Mouse (Mus musculus) embryonic facial prominence, embryonic 15.5 days (tissue): ENCODE measurements at regions not wholly inside any gene's neighbourhood (a gene's known extent, or its start where the extent isn't known, plus 50 kb on each side); places are given as distances from the start of the nearest gene placed in this dataset.

Source experiments
- ATAC-seq: fragments of 200-750 bp; cut with Nextera tagmentation; 2 replicates; pipeline ENCODE4 v1.8.0; 2017; ENCODE audit warnings: low read depth, moderate TSS enrichment; ENCODE audit not compliant: insufficient number of reproducible peaks, low FRiP score, low TSS enrichment
- H3K27ac ChIP-seq: fragments of 300-500 bp; sonication (generic); replicated peaks from 2 replicates; pipeline ENCODE4 v1.5.1; 2015; ENCODE audit warnings: mild to moderate bottlenecking, inconsistent platforms
- H3K27me3 ChIP-seq: fragments of 300-500 bp; sonication (generic); 2 replicates; pipeline ENCODE4 v1.6.1; 2015; ENCODE audit warnings: inconsistent platforms
- H3K36me3 ChIP-seq: fragments of 300-500 bp; sonication (generic); 2 replicates; pipeline ENCODE4 v1.6.1; 2015; ENCODE audit warnings: mild to moderate bottlenecking, inconsistent platforms
- H3K4me1 ChIP-seq: fragments of 300-500 bp; sonication (generic); 2 replicates; pipeline ENCODE4 v1.6.1; 2015; ENCODE audit warnings: inconsistent platforms
- H3K4me2 ChIP-seq: fragments of 300-500 bp; sonication (generic); replicated peaks from 2 replicates; pipeline ENCODE4 v1.6.1; 2015; ENCODE audit warnings: mild to moderate bottlenecking, inconsistent platforms
- H3K4me3 ChIP-seq: fragments of 300-500 bp; sonication (generic); replicated peaks from 2 replicates; pipeline ENCODE4 v1.5.1; 2015; ENCODE audit warnings: mild to moderate bottlenecking, inconsistent platforms
- H3K9ac ChIP-seq: fragments of 300-500 bp; sonication (generic); 2 replicates; pipeline ENCODE4 v1.6.1; 2015; ENCODE audit warnings: inconsistent platforms
- H3K9me3 ChIP-seq: fragments of 300-500 bp; sonication (generic); replicated peaks from 2 replicates; pipeline ENCODE4 v1.6.1; 2016; ENCODE audit warnings: inconsistent platforms
- WGBS: fragments of 180-500 bp; shearing (Covaris S2); methylation state at CpG from one replicate; pipeline ENCODE4 v1.1.7; 2015; 5-methylcytosine and 5-hydroxymethylcytosine counted together

GRCm38 (mm10) chr15:94006082-94006481, 410.4 kb upstream of the Prickle1 start:
- no peak for ATAC-seq
- H3K4me1 ChIP-seq: peaks cover 13% of the 10 kb centered on the region; the same call in 1 of the 2 replicates
- H3K4me3 ChIP-seq: no peak overlapping the region
- no peak overlapping the region for H3K9ac ChIP-seq
- no peaks in the 10 kb centered on the region for H3K36me3 ChIP-seq
- H3K27ac ChIP-seq: no peak overlapping the region
- H3K27me3 ChIP-seq: no peaks in the 10 kb centered on the region
- 36% methylated on average over 5 of the region's 5 CpGs for WGBS
- H3K4me2 ChIP-seq: no peak overlapping the region
- no peaks in the 10 kb centered on the region for H3K9me3 ChIP-seq

- no peaks in the 10 kb centered on the region for H3K9me3 ChIP-seq
- H3K27me3 ChIP-seq: no peaks in the 10 kb centered on the region
- H3K4me1 ChIP-seq: peaks cover 13% of the 10 kb centered on the region; the same call in 1 of the 2 replicates
- H3K36me3 ChIP-seq: no peaks in the 10 kb centered on the region
- 35% methylated on average over 4 of the region's 4 CpGs for WGBS
- no peak overlapping the region for H3K27ac ChIP-seq
- no peak overlapping the region for H3K4me2 ChIP-seq
- H3K4me3 ChIP-seq: no peak overlapping the region
- no peak for ATAC-seq
- no peak overlapping the region for H3K9ac ChIP-seq
These were observed 409.2 kb upstream of the Prickle1 start for GRCm38 (mm10) chr15:94004911-94005310.

GRCm38 (mm10) chr15:94003145-94003544, 407.5 kb upstream of the Prickle1 start:
- no peak overlapping the region for H3K4me2 ChIP-seq
- 54% methylated on average over 7 of the region's 7 CpGs for WGBS
- H3K4me1 ChIP-seq: peaks cover 13% of the 10 kb centered on the region; the same call in 1 of the 2 replicates
- no peaks in the 10 kb centered on the region for H3K9me3 ChIP-seq
- ATAC-seq: no peak
- H3K36me3 ChIP-seq: no peaks in the 10 kb centered on the region
- H3K27me3 ChIP-seq: no peaks in the 10 kb centered on the region
- no peak overlapping the region for H3K4me3 ChIP-seq
- no peak overlapping the region for H3K27ac ChIP-seq
- no peak overlapping the region for H3K9ac ChIP-seq

GRCm38 (mm10) chr15:93994542-93994941, 398.9 kb upstream of the Prickle1 start:
- no peak overlapping the region for H3K9ac ChIP-seq
- no peaks in the 10 kb centered on the region for H3K27me3 ChIP-seq
- no peak overlapping the region for H3K4me2 ChIP-seq
- WGBS: 74% methylated on average over 4 of the region's 4 CpGs
- H3K4me1 ChIP-seq: no peaks in the 10 kb centered on the region
- ATAC-seq: no peak
- H3K36me3 ChIP-seq: no peaks in the 10 kb centered on the region
- no peaks in the 10 kb centered on the region for H3K9me3 ChIP-seq
- no peak overlapping the region for H3K27ac ChIP-seq
- no peak overlapping the region for H3K4me3 ChIP-seq

DNA sequence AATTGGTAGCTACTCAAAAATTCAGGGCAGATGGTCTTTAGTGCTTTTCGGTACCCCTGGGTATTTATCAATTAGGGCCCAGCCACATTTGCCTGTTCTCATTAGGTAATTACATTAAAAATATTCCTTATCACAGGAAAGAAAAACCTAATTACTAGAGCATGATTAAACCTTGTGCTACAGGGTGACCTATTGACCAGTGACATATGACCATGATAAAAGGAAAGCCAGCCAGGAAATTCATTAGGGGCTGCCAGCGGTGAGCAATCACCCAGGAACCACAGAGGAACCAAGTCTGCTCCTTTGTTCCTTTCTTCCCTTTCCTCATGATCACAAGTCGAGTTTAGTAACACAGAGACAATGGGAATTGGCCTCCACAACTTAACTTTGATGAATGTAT, 394.4 kb upstream of the Prickle1 start:
- 40% methylated on average over 3 of the region's 3 CpGs for WGBS
- Histone ChIP-seq H3K27ac (no peak overlapping the region), H3K9ac (no peak overlapping the region), H3K9me3 (no peaks in the 10 kb centered on the region), H3K27me3 (no peaks in the 10 kb centered on the region), H3K4me1 (no peaks in the 10 kb centered on the region), H3K4me3 (no peak overlapping the region), H3K36me3 (no peaks in the 10 kb centered on the region), H3K4me2 (no peak overlapping the region)
- ATAC-seq: no peak

GRCm38 (mm10) chr15:93988367-93988766, 392.7 kb upstream of the Prickle1 start:
- ATAC-seq: no peak
- H3K27me3 ChIP-seq: no peaks in the 10 kb centered on the region
- H3K9ac ChIP-seq: no peak overlapping the region
- H3K27ac ChIP-seq: no peak overlapping the region
- no peak overlapping the region for H3K4me2 ChIP-seq
- H3K4me3 ChIP-seq: no peak overlapping the region
- WGBS: 57% methylated on average over 5 of the region's 5 CpGs
- H3K36me3 ChIP-seq: no peaks in the 10 kb centered on the region
- no peaks in the 10 kb centered on the region for H3K4me1 ChIP-seq
- H3K9me3 ChIP-seq: no peaks in the 10 kb centered on the region

DNA sequence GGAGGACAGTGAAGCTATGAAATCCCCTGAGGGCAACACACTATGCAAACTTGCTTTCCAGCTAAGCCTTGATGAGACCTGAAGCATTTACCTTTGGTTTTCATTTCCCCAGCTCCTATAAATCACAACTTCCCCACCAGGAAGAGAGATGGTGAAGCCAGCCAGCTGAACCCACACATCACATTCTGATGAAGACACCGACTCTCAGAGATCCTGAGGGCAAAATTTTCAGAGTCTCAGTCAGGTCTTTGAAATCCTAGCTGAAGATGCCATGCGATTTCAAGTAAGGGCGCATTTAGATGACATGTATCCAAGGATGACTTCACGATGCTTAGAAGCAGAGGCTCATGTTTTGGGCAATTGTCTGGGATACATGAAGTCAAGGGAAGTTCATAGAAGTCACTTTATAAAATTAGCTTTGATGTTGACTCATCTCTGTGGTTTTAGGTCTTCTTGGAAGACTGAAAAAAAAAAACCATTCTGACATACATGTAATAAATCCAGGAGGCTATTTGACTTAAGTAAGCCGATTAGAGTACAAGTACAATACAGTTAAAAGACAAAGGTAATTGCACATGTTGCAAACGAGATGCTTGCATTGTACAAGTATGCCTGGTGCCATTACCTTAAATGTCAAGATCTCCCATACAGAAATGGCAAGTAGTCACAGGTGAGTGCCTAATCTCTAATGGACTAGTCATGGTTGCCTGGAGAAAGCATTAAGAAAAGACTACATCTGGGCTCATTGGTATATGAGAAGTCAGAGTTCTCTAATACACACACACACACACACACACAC, 391.1 kb upstream of the Prickle1 start:
- WGBS: 64% methylated on average over 6 of the region's 6 CpGs
- H3K4me3 ChIP-seq: no peak overlapping the region
- no peak overlapping the region for H3K27ac ChIP-seq
- no peak for ATAC-seq
- no peaks in the 10 kb centered on the region for H3K36me3 ChIP-seq
- H3K4me1 ChIP-seq: no peaks in the 10 kb centered on the region
- H3K9me3 ChIP-seq: no peaks in the 10 kb centered on the region
- H3K9ac ChIP-seq: no peak overlapping the region
- H3K4me2 ChIP-seq: no peak overlapping the region
- no peaks in the 10 kb centered on the region for H3K27me3 ChIP-seq

DNA sequence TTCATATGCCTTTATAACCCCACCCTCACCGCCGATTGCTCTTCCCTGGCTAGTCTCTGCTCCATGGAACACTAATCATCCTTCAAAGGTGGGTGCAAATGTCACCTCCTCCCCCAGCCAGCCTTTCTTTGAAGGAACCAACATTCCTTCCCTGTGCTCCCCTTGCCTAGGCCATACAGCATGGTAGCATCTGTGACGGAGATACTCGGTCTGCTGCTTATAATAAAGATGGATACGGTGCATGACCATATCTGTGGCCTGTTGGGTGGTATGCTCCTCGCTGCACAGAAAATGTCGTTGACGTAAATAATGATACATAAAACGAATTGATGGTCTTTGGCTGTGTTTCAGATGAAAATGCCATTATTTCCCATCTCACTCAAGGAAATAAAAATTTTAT, 386.4 kb upstream of the Prickle1 start:
- H3K27ac ChIP-seq: no peak overlapping the region
- no peak overlapping the region for H3K4me3 ChIP-seq
- 68% methylated on average over 9 of the region's 9 CpGs for WGBS
- no peaks in the 10 kb centered on the region for H3K9me3 ChIP-seq
- H3K4me1 ChIP-seq: no peaks in the 10 kb centered on the region
- H3K9ac ChIP-seq: no peak overlapping the region
- H3K27me3 ChIP-seq: no peaks in the 10 kb centered on the region
- no peak for ATAC-seq
- no peak overlapping the region for H3K4me2 ChIP-seq
- no peaks in the 10 kb centered on the region for H3K36me3 ChIP-seq

- H3K27ac ChIP-seq: no peak overlapping the region
- no peak overlapping the region for H3K9ac ChIP-seq
- H3K4me3 ChIP-seq: no peak overlapping the region
- no peak for ATAC-seq
- no peaks in the 10 kb centered on the region for H3K9me3 ChIP-seq
- no peaks in the 10 kb centered on the region for H3K36me3 ChIP-seq
- no peak overlapping the region for H3K4me2 ChIP-seq
- WGBS: 76% methylated on average over 5 of the region's 5 CpGs
- no peaks in the 10 kb centered on the region for H3K4me1 ChIP-seq
- H3K27me3 ChIP-seq: no peaks in the 10 kb centered on the region
These were observed 381.8 kb upstream of the Prickle1 start for GRCm38 (mm10) chr15:93977494-93977893.

DNA sequence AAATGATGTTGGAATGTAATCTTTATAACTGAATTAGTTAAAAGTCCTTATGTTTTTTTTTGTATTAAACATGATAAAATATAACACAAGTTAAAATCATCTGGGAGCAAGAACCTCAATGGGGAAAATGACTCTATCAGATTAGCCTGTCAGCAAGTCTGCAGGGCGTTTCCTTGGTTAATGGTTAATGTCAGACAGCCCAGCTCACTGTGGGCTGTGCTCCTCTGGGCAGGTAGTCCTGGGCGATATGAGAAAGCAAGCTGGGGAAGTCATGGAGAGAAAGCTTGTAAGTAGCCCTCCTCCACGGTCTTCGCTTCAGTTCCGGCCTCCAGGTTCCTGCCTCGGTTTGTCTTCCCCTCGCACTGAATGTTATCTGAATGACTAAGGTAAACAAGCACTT, 379.0 kb upstream of the Prickle1 start:
- no peaks in the 10 kb centered on the region for H3K27me3 ChIP-seq
- no peak overlapping the region for H3K4me3 ChIP-seq
- no peaks in the 10 kb centered on the region for H3K4me1 ChIP-seq
- ATAC-seq: no peak
- no peak overlapping the region for H3K4me2 ChIP-seq
- H3K9ac ChIP-seq: no peak overlapping the region
- 75% methylated on average over 7 of the region's 7 CpGs for WGBS
- H3K9me3 ChIP-seq: no peaks in the 10 kb centered on the region
- no peak overlapping the region for H3K27ac ChIP-seq
- no peaks in the 10 kb centered on the region for H3K36me3 ChIP-seq

DNA sequence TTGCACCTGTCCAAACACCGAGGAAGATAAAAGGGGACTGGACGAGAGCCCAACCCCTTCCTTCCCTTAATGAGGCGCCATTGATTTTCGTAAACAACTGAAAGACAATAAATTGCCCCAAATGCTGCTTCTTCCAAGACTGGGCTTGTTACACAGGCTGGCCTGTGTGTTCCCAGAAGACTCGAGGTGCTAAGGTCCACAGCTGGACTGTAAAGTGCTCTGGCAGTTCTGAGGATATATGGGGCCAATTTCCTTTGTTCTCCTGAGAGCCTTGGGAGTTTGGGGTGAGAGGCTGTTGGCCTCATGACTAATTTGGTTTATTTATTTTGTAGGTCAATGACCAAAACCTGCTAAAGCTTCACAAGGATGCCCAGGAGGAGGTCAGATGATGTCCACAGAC, 377.3 kb upstream of the Prickle1 start:
- H3K4me3 ChIP-seq: no peak overlapping the region
- H3K27ac ChIP-seq: no peak overlapping the region
- H3K4me1 ChIP-seq: no peaks in the 10 kb centered on the region
- no peak overlapping the region for H3K4me2 ChIP-seq
- WGBS: 79% methylated on average over 5 of the region's 5 CpGs
- H3K36me3 ChIP-seq: no peaks in the 10 kb centered on the region
- H3K9me3 ChIP-seq: no peaks in the 10 kb centered on the region
- no peak overlapping the region for H3K9ac ChIP-seq
- H3K27me3 ChIP-seq: no peaks in the 10 kb centered on the region
- ATAC-seq: no peak

GRCm38 (mm10) chr15:93961950-93962349, 366.3 kb upstream of the Prickle1 start:
- H3K4me2 ChIP-seq: no peak overlapping the region
- no peaks in the 10 kb centered on the region for H3K9me3 ChIP-seq
- no peaks in the 10 kb centered on the region for H3K36me3 ChIP-seq
- no peaks in the 10 kb centered on the region for H3K4me1 ChIP-seq
- H3K27ac ChIP-seq: no peak overlapping the region
- ATAC-seq: no peak
- H3K27me3 ChIP-seq: no peaks in the 10 kb centered on the region
- H3K4me3 ChIP-seq: no peak overlapping the region
- H3K9ac ChIP-seq: no peak overlapping the region
